Mouse (Mus musculus) adrenal gland, postnatal 36 days (tissue): Measurements from ENCODE around the gene Coro2b. TPM values are rescaled to one million over a fixed set of nuclear protein-coding genes. Genes with fewer than 3 reads are reported as not detected.

Source experiments
- DNase-seq, 2 experiments: peaks; one replicate each; pipeline ENCODE4 v3.0.0; 2021; ENCODE audit warnings: mixed read lengths in 1 of 2
- total RNA-seq, 2 experiments: library from RNA; stranded (reverse); gene quantifications; 2 replicates each; pipeline ENCODE4 v1.2.3; 2021

The Coro2b gene
- total RNA-seq, 2 experiments from 2014 or later = 8.4 to 14.6 TPM

DNA sequence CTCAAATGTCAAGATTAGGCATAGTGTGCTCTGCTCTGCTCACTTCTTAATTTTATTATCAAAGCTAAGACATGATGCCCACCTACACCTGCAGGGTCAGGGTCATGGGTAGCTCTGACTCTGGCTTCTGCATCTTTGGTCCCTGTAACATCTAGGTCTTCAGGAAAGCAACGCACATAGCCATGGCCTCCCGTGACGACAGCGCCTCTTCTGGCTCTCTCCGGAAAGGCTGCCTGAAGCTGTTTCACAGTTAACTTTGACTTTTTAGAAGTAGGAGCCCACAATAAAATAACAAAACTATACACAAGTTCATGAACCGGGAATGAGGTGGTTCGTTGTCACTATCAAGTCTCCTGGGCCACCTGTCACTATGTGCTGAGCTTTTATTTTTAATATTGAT lies 99.4 kb downstream of the Coro2b start:
- no peak for DNase-seq

DNA sequence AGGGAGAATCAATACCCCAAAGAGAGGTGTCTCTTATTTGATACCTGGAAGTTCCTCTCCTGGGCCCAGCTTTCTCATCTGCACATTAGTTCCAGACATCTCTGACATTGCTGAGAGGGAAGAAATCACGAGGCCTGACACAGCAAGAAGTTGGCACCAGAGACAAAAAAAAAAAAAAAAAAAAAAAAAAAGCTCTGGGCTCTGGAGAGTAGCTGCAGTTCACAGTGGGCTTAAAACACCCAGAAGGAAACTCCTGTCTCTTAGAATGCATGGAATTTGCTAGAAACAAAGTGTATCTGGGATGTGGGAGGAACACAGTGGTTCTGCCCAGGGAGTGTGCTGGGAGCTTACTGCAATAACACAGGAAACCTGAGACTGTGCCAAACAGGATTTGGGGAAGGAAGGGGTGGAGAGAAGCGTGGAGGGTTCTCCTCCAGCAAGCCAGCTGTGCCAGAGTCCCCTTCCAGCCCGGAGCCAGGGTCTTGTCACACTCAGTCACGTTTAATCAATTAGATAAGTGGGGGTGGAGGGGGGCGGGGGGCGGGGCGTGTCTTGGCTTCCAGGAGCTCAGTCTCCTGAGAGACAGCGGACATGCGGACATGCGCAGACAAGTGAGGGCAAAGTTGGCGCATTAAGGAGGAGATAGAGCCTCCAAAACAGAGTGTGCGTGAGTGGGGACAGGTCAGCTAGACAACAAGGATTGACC lies 101.1 kb downstream of the Coro2b start:
- peak; percentile 67 to 82 for DNase-seq

DNA sequence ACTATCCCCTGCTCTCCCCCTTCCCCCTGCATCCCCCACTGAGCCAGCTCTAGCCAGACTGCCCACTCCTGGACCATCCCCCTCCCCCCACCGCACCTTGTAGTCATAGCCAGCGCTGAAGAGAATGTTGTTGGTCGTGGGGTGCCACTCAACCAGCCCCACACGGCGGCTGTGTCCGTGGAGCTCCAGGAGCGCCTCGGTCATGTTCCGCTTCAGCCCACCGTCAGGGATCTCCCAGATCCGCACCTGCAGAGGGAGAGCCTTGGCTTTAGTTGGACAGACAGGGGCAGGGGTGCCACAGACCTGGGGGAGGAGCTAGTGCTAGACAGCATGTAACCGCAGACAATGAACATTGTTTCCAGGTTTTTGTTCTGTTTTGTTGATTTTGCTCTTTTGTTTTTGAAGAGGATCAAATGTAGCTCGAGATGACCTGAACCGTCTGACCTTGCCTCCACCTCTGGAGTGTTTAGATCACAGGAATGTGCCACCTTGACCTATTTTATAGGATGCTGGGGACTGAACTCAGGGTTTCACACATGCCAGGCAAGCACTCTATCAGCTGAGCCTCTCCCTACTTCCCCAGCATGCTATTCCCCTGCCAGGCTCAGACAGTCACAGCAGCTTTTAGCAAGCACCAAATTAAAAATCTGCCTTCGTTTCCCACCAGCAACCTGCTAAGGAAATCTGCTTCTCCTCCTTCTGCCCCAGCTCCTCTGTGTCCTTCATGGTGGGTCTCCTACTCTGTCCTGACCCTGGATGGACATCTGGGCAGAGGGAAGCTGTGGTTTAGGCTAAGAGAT lies 104.4 kb downstream of the Coro2b start:
- DNase-seq = no peak

DNA sequence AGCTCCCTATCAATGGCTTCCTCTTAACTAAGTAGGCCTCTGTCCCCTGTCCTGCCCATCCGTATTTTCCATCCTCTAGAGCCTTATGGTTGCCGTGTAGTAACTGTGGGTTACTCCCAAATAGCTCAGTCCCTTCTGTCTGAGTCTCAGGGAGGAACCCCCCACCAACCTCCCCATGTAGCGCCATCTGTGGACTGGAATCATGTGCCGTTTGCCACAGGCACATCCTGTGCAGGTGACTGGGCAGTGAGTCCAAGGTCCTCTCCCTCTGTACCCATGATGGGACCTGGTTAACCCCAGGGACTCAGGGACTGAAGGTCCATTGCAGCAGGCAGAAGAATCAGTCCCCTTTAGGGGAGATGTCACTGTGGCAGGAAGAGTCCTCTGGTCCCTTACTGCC lies 106.1 kb downstream of the Coro2b start:
- DNase-seq = no peak

DNA sequence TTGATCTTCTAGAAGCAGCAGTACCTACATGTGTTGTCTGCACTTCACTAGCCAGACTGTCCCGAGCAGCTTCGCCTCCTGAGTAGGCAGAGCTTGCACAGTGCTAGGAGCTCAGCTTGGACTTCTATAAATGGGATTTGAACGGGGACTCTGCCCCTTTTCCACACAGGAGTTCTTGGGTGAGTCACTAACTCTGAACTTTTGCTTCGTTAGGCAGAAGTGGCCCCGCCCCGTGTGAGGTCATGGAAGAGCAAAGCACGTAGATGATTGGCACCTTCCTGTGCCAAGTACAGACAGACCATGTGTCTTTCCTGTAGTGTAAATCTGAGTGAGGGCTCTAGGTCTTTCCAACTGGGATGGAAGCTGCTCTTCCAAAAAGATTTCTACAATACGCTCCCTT lies 109.8 kb downstream of the Coro2b start:
- DNase-seq = peak; percentile 75 to 82

DNA sequence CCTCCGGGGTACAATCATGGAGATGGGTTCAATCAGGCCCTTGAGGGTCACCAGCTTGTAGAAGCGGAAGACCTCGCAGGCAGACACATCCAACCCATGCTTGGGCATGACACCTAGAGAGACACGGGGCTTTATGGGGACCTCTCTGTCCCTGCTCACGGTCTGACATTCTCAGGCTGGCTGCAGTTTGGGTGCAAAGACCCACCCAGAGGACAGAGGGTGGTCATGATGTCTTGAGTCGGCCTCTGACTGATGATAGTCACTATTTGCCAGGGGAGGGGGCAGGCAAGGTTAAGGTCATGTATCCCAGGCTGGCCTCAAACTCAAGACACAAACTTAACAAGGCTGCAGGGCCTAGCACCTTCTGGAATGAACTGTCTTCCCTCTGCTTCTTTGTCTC lies 110.3 kb downstream of the Coro2b start:
- DNase-seq = no peak

DNA sequence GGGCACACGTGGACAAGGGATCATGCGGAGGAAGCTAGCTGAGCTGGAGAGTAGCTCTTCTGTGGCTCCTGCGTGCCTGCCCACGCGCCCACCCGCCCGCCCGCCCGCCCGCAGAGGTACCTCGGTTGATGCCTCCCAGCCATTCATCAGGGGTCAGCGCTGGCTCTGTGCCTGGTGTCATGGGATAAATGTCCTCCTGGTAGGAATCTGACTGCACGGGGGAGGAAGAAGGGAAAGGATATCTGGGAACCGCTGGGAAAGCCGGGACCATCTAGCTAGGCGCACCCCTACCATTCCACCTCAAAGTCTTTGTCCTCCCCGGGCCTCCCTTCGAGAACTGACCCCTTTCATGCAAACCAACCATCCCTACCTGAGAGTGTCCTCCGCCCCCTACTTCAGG lies 110.8 kb downstream of the Coro2b start:
- DNase-seq = peak in 1 of 2 experiments; percentile 26

DNA sequence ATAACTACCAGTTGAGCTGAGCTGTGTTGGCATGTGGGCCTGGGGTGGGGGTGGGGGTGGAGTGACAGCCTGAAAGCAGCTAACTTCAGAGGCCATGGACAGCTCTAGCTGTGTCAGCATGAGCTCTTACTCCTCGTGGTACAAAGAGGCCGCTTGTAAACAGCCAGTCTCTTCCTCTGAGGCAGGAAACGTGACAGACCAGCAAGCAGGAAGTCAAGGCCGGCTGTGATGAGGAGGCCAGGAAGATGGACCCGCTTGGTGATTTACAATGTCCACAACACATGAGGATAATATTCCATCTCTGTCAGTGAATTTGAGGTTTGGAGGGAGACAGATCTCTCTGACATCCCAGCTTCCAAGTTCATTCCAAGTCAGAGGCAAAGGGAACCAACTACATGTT lies 111.6 kb downstream of the Coro2b start:
- peak in 1 of 2 experiments; percentile 45 for DNase-seq

DNA sequence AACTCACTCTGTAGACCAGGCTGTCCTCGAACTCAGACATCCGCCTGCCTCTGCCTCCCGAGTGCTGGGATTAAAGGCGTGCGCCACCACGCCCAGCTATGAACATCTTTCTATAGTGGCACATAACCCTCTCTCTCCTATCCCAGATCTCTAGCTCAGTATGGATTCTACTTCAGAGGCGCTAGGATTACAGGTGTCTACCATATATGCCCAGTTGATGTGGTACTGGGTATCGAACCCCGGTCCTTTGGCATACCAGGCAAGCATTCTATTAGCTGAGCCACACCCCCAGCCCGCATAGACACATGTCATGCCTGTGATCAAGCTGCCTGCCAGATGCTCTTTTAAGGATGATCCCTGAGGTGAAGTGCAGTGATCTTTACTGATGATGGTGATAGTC lies 113.0 kb downstream of the Coro2b start:
- no peak for DNase-seq

DNA sequence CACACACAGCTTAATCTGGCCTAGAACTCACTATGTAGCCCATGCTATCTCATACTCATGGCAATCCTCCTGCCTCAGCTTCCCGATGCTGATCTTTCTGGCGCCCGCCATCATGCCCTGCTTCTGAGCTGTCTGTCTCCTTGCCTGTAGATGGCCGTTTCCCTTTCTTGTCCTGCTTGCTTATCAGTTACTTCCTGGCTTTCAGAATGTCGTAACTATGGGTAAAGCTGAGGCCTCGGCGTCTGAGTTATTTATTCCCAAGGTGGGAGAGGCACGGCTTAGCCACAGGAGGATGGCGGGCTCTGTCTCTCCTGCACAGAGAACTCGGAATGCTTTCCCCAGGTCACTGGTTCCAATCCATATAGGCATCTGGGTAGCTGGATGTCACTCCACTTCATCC lies 113.9 kb downstream of the Coro2b start:
- DNase-seq = no peak

DNA sequence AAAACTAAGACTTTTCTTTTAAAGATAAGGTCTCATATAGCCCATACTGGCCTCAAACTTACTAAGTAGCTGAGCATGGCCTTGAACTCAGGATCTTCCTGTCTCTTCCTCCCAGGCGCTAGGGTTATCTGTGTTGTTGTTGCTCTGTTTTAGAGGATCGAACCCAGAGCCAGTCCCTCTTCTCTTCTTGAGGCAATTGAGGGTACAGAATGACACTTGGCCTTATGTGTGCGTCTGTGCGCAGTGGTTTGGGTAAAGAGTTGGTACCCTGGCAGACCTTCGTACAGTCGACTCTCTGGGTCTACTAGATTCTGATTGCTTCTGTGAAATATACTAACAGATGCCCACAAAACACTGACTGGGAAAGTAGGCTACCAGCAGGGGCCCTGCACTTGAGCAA lies 114.9 kb downstream of the Coro2b start:
- DNase-seq = no peak

DNA sequence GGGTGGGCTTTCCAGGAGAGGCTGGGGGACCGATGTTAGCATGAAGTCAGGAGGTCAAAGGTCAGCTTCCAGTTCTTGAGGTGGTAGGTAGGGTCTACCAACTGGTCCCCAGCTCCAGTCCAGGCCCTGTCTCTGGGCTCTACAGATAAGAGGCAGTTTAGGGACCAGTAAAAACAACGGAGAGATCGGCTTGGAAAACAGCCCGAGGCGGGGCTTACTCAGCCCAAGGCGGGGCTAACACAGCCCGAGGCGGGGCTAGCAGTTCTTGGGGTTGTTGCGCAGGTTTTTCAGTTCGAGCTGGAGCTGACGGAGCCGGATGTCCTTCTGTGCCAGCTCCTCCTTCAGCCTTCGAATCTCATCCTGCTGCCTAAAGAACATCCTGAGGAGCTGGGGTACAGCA lies 115.8 kb downstream of the Coro2b start:
- peak; percentile 85 to 91 for DNase-seq

DNA sequence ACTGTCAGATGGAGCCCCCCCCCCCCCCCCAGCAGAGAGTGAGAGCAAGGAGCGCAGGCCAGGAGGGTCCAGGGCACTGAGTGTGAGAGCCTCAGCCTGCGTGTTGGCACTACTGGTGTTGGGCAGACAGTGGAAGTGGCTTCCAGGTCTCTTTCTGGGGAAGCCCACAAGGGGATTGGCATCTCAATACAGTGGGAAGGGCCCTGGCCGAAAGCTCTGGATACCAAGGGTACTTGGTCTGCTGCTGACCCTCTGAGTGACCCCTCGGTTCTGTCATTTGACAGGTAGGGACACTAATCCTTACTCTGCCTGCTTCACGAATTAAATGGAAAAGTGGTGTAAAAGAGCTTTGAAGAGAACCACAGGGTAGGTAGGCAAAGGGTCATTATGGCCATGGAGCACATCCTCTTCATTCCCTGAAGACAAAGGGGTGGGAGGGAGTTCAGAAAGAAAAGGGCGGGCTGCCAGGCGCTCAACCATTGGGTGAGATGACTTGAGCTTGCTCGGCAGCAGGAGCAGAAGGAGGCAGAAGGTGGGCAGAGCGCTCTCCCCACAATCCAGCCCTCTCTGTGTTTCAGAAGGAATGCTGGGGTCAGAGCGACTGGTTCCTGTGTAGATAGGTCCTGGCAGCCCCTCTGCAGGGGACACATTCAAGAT lies 116.5 kb downstream of the Coro2b start:
- DNase-seq = peak; percentile 25 to 70

DNA sequence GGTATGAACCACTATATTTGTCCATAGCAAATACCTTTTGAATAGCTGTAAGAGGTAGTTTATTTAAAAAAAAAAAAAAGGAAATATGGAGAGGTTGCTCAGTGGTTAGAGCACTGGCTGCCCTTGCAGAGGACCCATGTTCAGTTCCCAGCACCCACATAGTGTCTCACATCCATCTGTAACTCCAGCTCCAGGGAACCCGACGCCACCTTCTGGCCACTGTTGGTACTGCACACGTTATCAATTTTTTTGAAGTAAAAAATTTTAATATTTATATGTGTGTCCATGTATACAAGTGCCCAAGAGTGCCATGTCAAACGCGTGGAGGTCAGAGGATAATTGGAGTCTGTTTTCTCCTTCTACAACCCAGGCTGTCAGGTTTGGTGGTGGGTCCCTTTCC lies 118.1 kb downstream of the Coro2b start:
- no peak for DNase-seq

DNA sequence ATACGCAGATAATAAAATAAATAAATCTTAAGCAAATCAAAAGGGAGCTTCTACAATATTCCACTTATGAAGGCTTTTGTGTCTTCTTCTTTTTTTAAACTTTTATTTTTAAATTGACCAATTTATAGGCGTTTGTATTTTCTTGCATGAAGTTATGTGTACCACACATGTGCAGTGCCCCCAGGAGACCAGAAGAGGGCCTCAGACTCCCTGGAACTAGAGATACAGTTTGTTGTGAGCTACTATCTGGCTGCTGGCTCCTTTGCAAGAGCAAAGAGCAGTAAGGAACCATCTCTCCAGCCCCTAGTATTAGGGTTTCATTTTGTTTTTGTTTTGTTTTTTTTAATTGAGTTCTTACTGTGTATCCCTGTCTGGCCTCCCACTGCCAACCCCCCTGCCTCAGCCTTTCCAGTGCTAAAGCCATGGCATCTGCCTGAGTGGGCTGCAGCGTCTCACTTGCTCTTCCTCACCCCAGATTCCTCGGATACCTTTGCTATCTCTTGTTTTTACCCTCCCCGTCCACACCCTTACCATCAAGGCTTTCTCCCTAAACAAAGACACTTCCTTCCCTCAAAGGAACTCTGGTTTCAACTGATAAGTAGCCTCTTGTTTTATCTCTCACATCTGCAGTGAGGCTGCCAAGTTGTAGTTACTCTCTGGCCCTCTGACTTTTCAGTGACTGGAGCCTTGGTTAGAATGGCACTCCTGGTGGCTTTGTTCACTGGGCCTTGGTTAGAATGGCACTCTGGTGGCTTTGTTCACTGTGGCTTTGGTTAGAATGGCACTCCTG lies 129.3 kb downstream of the Coro2b start:
- no peak for DNase-seq

DNA sequence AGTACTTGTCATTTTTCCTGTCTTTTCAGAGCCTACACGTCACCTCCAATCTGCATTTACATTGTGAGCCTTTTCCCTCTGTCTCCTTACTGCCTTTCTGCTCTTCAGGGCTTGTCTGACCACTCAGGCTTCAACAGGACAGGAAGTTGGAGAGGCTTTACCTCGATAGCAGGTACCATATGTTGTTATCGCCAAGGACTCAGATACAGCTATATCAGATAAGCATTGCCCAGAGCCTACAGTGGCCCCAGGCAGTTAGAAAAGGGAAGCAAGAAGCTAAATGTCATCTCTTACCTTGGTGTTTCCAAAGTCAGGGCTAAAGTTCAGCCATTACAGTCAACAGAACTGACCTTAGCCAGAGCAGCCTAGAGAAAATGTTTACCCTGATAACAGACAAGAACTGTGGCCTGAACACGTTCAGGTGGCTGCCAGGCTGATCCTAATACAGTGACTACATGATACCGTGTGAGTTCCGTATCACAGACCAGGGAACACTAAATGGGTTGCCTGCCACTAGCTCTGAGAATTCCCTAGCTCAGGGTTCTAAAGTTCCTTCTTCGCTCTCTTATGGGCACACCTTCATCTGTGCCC lies 130.3 kb downstream of the Coro2b start:
- DNase-seq = no peak

DNA sequence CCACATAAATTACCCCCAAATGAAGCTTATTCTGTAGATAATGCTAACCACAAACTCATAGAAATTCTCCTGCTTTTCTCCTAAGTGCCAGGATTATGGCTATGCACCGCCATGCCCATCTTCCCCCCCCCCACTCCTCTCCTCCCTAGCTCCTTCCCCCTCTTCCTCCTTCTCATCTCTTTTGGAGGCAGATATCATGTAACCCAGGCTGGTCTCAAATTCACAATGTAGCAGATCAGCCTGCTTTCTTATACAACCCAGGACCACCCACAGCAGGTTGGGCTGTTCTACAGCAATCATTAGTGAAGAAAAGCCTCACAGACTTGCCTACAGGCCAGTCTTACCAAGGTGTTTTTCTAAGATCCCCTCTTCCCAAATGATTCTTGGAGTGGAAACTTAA lies 135.3 kb downstream of the Coro2b start:
- no peak for DNase-seq

DNA sequence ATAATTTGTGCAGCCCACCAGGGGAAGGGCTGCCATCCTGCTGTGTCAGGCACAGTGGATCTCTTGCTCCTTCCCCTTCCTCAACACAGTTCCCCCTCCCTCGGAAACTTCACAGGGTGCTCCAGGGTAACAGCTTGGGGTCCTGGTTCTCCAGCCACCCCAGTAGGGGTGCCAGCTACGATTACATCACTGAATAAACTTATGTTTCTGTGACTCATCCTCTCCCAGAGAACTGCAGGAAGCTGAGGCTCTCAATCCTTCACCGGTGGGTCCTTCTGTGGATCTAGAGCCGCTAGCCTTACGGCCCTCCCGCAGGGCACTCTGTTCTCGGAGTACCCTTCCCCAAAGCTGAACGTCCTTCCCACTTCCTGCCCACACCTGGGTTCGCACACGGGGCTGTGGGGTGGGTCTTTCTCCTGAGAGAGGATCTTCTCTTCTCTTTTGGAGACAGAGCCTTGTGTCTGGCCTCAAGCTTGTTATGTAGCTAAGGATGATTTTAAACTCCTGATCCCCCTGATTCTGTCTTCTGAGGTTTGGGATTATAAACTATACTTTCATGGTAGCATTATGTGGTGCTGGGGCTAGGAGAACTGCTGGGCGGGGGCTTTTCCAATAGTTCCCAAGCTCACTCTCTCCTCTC lies 136.2 kb downstream of the Coro2b start:
- DNase-seq = no peak

DNA sequence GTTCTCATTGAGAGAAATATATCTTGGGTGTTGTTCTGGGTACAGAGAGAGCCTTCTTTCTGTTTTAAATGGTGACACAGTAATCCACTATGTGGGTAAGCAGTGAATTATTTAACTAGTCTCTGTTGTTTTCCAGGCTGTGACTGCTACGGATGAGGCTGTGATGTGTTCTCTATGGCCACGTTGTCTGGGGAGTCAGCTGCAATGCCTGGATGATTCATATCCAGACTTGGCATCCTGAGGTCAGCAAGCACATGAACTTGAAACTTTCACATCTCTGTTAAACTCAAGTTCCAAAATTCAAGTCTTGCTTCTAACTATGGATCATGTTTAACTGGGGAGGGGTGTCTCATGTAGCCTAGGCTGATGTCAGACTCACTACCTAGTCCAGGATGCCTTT lies 142.7 kb downstream of the Coro2b start:
- DNase-seq = no peak

DNA sequence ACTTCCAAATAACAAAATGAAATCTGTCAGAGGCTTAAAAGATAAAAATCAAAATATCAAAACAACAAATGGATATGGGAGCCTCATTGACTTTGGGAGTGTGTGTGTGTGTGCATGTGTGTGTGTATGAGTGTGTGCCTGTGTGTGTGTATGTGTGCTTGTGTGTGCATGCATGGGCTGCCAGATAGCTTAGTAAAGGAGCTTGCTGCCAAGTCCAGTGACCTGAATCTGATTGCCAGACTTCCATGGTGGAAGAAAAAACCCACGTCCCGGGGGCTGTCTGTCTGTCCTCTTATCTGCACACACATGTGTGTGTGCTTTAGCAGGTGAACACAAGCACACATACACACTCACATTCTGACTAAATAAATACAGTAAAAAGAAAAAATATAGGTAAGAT lies 143.3 kb downstream of the Coro2b start:
- DNase-seq = no peak

DNA sequence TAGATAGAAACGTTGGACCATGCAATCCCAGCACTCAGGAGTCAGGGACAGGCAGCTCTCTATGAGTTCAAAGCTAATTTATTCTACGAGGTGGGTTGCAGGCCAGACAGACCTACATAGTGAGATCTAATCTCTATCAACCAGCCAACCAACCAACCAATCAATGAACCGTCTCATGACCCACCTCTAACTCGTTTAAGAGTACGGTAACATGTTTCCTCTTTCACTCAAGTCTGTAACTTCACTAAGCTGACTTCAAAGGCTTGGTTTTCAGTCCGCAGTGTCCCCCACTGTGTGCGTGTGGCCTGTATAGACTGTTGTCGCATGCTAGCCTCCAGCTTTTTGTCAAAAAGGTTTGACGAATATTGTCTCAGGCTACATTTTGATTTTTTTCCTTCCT lies 147.1 kb downstream of the Coro2b start:
- DNase-seq = no peak
